Mouse (Mus musculus) CH12.LX (cell line): ENCODE data around the gene Anapc7. TPM values are rescaled to one million over a fixed set of nuclear protein-coding genes. Genes with fewer than 3 reads are reported as not detected.
"Not testable (repeated sequence)": the region's sequence is repeated elsewhere in the genome, so short reads cannot be mapped to it uniquely, and the experiment has no call there.

ENCODE experiments used
- DNase-seq: peaks from one replicate; pipeline ENCODE4 v3.0.0-alpha.2; 2013; ENCODE audit errors: extremely low read depth
- H3K27ac ChIP-seq: 2 replicates; pipeline ENCODE4 v1.5.1; 2012; ENCODE audit warnings: low read depth, mild to moderate bottlenecking, control low read depth, moderate library complexity; ENCODE audit not compliant: insufficient read depth
- H3K27me3 ChIP-seq: replicated peaks from 2 replicates; pipeline ENCODE3; 2012; ENCODE audit warnings: inconsistent platforms
- H3K36me3 ChIP-seq, 2 experiments: replicated peaks in 1 of 2; 2 replicates each; pipeline versions ENCODE3 to v1.6.1; 2012; ENCODE audit warnings: inconsistent platforms in 1 of 2, low read length in 1 of 2, mild to moderate bottlenecking in 1 of 2, mixed read lengths in 1 of 2, moderate library complexity in 1 of 2; ENCODE audit not compliant: control insufficient read depth in 1 of 2, insufficient read depth in 1 of 2
- H3K4me1 ChIP-seq, 2 experiments: 2 replicates each; pipeline ENCODE4 v1.6.1; 2012; ENCODE audit warnings: inconsistent platforms in 1 of 2, moderate library complexity in 1 of 2; ENCODE audit not compliant: insufficient read depth in 2 of 2, control insufficient read depth in 1 of 2
- H3K4me2 ChIP-seq: 2 replicates; pipeline ENCODE4 v1.6.1; 2012; ENCODE audit warnings: low read depth, mild to moderate bottlenecking, control low read depth; ENCODE audit not compliant: poor library complexity, insufficient read depth, severe bottlenecking
- H3K4me3 ChIP-seq, 3 experiments: fragments of 150-350 bp in 1 of 3; sonication (generic) in 1 of 3; replicated peaks in 1 of 3; 2 replicates each; pipeline versions ENCODE3 to v1.5.1; 2011 to 2012; ENCODE audit warnings: low read depth in 2 of 3, low read length in 2 of 3, mild to moderate bottlenecking in 2 of 3, moderate library complexity in 2 of 3, control low read depth in 1 of 3, improper control_type of control experiment in 1 of 3, inconsistent platforms in 1 of 3, mixed read lengths in 1 of 3; ENCODE audit not compliant: poor library complexity in 1 of 3
- H3K79me2 ChIP-seq: replicated peaks from 2 replicates; pipeline ENCODE4 v1.6.1; 2012; ENCODE audit warnings: mild to moderate bottlenecking, moderate library complexity; ENCODE audit not compliant: control insufficient read depth, poor library complexity, insufficient read depth, severe bottlenecking; ENCODE audit errors: extremely low read depth
- H3K9ac ChIP-seq: 2 replicates; pipeline ENCODE4 v1.6.1; 2012; ENCODE audit warnings: low read depth, mild to moderate bottlenecking, control low read depth, moderate library complexity; ENCODE audit not compliant: insufficient read depth
- H3K9me3 ChIP-seq: replicated peaks from 2 replicates; pipeline ENCODE3; 2012; ENCODE audit warnings: low read length, inconsistent platforms, mixed read lengths
- BHLHE40 ChIP-seq: IDR thresholded peaks from 2 replicates; pipeline ENCODE4 v1.6.1; 2011; ENCODE audit warnings: mild to moderate bottlenecking, low read depth, low read length, improper control_type of control experiment
- CHD1 ChIP-seq: IDR thresholded peaks from 2 replicates; pipeline ENCODE4 v1.6.1; 2012; ENCODE audit warnings: low read depth, low read length, improper control_type of control experiment, inconsistent platforms
- CHD2 ChIP-seq: IDR thresholded peaks from 2 replicates; pipeline ENCODE4 v1.6.1; 2011; ENCODE audit warnings: low read length, improper control_type of control experiment
- E2F4 ChIP-seq: IDR thresholded peaks from 2 replicates; pipeline ENCODE4 v1.6.1; 2011; ENCODE audit warnings: low read depth, low read length, improper control_type of control experiment; ENCODE audit not compliant: insufficient replicate concordance
- EP300 ChIP-seq: IDR thresholded peaks from 2 replicates; pipeline ENCODE4 v1.6.1; 2011; ENCODE audit warnings: low read length, improper control_type of control experiment
- GABPA ChIP-seq: IDR thresholded peaks from 2 replicates; pipeline ENCODE4 v1.6.1; 2012; ENCODE audit warnings: low read depth, low read length, improper control_type of control experiment, inconsistent platforms; ENCODE audit not compliant: insufficient replicate concordance
- HCFC1 ChIP-seq: IDR thresholded peaks from 2 replicates; pipeline ENCODE4 v1.6.1; 2012; ENCODE audit warnings: low read depth, mild to moderate bottlenecking, inconsistent platforms, low read length, improper control_type of control experiment
- JUN ChIP-seq: IDR thresholded peaks from 2 replicates; pipeline ENCODE4 v1.6.1; 2011; ENCODE audit warnings: low read depth, mild to moderate bottlenecking, low read length, improper control_type of control experiment, moderate library complexity; ENCODE audit not compliant: insufficient read depth
- MAFK ChIP-seq: IDR thresholded peaks from 2 replicates; pipeline ENCODE4 v1.6.1; 2011; ENCODE audit warnings: low read length, improper control_type of control experiment; ENCODE audit not compliant: insufficient replicate concordance
- MAZ ChIP-seq: IDR thresholded peaks from 2 replicates; pipeline ENCODE4 v1.6.1; 2012; ENCODE audit warnings: low read depth, mild to moderate bottlenecking, inconsistent platforms, low read length, improper control_type of control experiment, moderate library complexity
- MEF2A ChIP-seq: IDR thresholded peaks from 2 replicates; pipeline ENCODE4 v1.6.1; 2014; ENCODE audit warnings: low read depth, mild to moderate bottlenecking, inconsistent platforms, low read length, improper control_type of control experiment, borderline replicate concordance
- MYC ChIP-seq: IDR thresholded peaks from 2 replicates; pipeline ENCODE4 v1.6.1; 2011; ENCODE audit warnings: low read depth, mild to moderate bottlenecking, improper control_type of control experiment, low read length
- POLR2A ChIP-seq: IDR thresholded peaks from 2 replicates; pipeline ENCODE4 v1.6.1; 2011; ENCODE audit warnings: low read depth, mild to moderate bottlenecking, improper control_type of control experiment, low read length
- RAD21 ChIP-seq: IDR thresholded peaks from 2 replicates; pipeline ENCODE4 v1.6.1; 2011; ENCODE audit warnings: low read depth, mild to moderate bottlenecking, low read length, improper control_type of control experiment, moderate library complexity
- RCOR1 ChIP-seq: conservative IDR thresholded peaks from 2 replicates; pipeline ENCODE4 v1.6.1; 2012; ENCODE audit warnings: low read depth, mild to moderate bottlenecking, inconsistent platforms, low read length, improper control_type of control experiment
- SIN3A ChIP-seq: IDR thresholded peaks from 2 replicates; pipeline ENCODE4 v1.6.1; 2012; ENCODE audit warnings: low read length, improper control_type of control experiment, inconsistent platforms
- SMC3 ChIP-seq: IDR thresholded peaks from 2 replicates; pipeline ENCODE4 v1.6.1; 2011; ENCODE audit warnings: low read depth, low read length, improper control_type of control experiment
- TBP ChIP-seq: conservative IDR thresholded peaks from 2 replicates; pipeline ENCODE4 v1.6.1; 2011; ENCODE audit warnings: low read depth, low read length, improper control_type of control experiment
- USF1 ChIP-seq: IDR thresholded peaks from 2 replicates; pipeline ENCODE4 v1.6.1; 2014; ENCODE audit warnings: low read depth, mild to moderate bottlenecking, inconsistent platforms, low read length, improper control_type of control experiment
- USF2 ChIP-seq: conservative IDR thresholded peaks from 2 replicates; pipeline ENCODE4 v1.6.1; 2011; ENCODE audit warnings: low read depth, low read length, improper control_type of control experiment
- ZC3H11A ChIP-seq: IDR thresholded peaks from 2 replicates; pipeline ENCODE4 v1.6.1; 2012; ENCODE audit warnings: low read depth, mild to moderate bottlenecking, inconsistent platforms, low read length, improper control_type of control experiment
- ZKSCAN1 ChIP-seq: IDR thresholded peaks from 2 replicates; pipeline ENCODE4 v1.6.1; 2012; ENCODE audit warnings: low read depth, inconsistent platforms, low read length, improper control_type of control experiment, borderline replicate concordance
- ZMIZ1 ChIP-seq: IDR thresholded peaks from 2 replicates; pipeline ENCODE4 v1.6.1; 2012; ENCODE audit warnings: low read depth, mild to moderate bottlenecking, inconsistent platforms, low read length, improper control_type of control experiment
- dilution Hi-C: fragments of 300-500 bp; cut with MboI; formaldehyde crosslinking; loops from 2 replicates; pipeline ENCODE4 v1.14.3; 2020; ENCODE audit warnings: low sequenced_read_pairs; ENCODE audit not compliant: extremely low pct_unique_long_range_greater_than_20kb, extremely low pct_ligation_motif_present
- in situ Hi-C: fragments of 300-500 bp; cut with MboI; formaldehyde crosslinking; loops from 3 replicates; pipeline ENCODE4 v1.14.3; 2019; ENCODE audit warnings: low sequenced_read_pairs, low pct_ligation_motif_present, low pct_unique_long_range_greater_than_20kb, mixed read lengths
- polyA plus RNA-seq: library from polyadenylated mRNA; unstranded; fragments of >175 nt; gene quantifications from 2 replicates; pipeline ENCODE4 v1.2.1, GENCODE M21; 2012; ENCODE audit warnings: low read depth; ENCODE audit not compliant: insufficient read length
- total RNA-seq, 2 experiments: library from RNA; depleted of rRNA; stranded (reverse); fragments of 300-350 nt in 1 of 2; fragments of >200 nt in 1 of 2; gene quantifications; 2 replicates each; pipeline ENCODE4 v1.2.3; 2012 to 2014

Gene Anapc7
- total and polyA plus RNA-seq, 3 experiments = 21.3 to 43.3 (median 39.4) TPM

- Histone ChIP-seq H3K4me1 (no peaks in the 10 kb centered on the region), H3K4me3 (no peak overlapping the region), H3K4me2 (no peak overlapping the region), H3K27me3 (no peaks in the 10 kb centered on the region), H3K79me2 (peaks cover 21% of the 10 kb centered on the region), H3K9me3 (no peaks in the 10 kb centered on the region), H3K36me3 (peaks cover 61 to 86% of the 10 kb centered on the region in 2 experiments), H3K9ac (no peak overlapping the region), H3K27ac (no peak overlapping the region)
- no peak for DNase-seq
- dilution Hi-C loops = no loop called here
- TF ChIP-seq MAFK (no peak), JUN (no peak), EP300 (no peak), TBP (no peak), GABPA (no peak), MYC (no peak), E2F4 (no peak), MAZ (no peak), ZMIZ1 (no peak), SMC3 (no peak), POLR2A (no peak), USF1 (no peak)
- in situ Hi-C loops = no loop called here
Measured at GRCm38 (mm10) chr5:122481844-122482243, 60.4 kb downstream of the Anapc7 start.

- Histone ChIP-seq H3K4me1 (no peaks in the 10 kb centered on the region), H3K36me3 (peaks cover 53 to 83% of the 10 kb centered on the region in 2 experiments), H3K9me3 (no peaks in the 10 kb centered on the region), H3K4me3 (no peak overlapping the region), H3K79me2 (peaks cover 19% of the 10 kb centered on the region), H3K9ac (no peak overlapping the region), H3K27me3 (no peaks in the 10 kb centered on the region), H3K27ac (no peak overlapping the region), H3K4me2 (no peak overlapping the region)
- dilution Hi-C loops (no loop called here), in situ Hi-C loops (no loop called here)
- no peak for DNase-seq
- TF ChIP-seq RCOR1 (no peak), ZMIZ1 (no peak), SIN3A (no peak), CHD1 (no peak), HCFC1 (no peak), MEF2A (no peak), ZC3H11A (no peak), BHLHE40 (no peak), USF1 (no peak), JUN (no peak), POLR2A (no peak), SMC3 (no peak), CHD2 (no peak), RAD21 (no peak), ZKSCAN1 (no peak), USF2 (no peak)
Measured at GRCm38 (mm10) chr5:122482733-122483391, 61.4 kb downstream of the Anapc7 start.

- in situ Hi-C loops, dilution Hi-C loops: not testable (repeated sequence)
Measured at GRCm38 (mm10) chr5:122486243-122486642, 64.8 kb downstream of the Anapc7 start.

More at GRCm38 (mm10) chr5:122486243-122486642, 64.8 kb downstream of the Anapc7 start:
- not testable (repeated sequence) for H3K27me3 ChIP-seq, H3K4me2 ChIP-seq, DNase-seq, H3K27ac ChIP-seq, H3K9me3 ChIP-seq, H3K9ac ChIP-seq, H3K4me1 ChIP-seq, H3K4me3 ChIP-seq
- Histone ChIP-seq H3K79me2 (peaks cover 22% of the 10 kb centered on the region), H3K36me3 (peaks cover 48 to 82% of the 10 kb centered on the region in 2 experiments)
